In the genomic region with DNA sequence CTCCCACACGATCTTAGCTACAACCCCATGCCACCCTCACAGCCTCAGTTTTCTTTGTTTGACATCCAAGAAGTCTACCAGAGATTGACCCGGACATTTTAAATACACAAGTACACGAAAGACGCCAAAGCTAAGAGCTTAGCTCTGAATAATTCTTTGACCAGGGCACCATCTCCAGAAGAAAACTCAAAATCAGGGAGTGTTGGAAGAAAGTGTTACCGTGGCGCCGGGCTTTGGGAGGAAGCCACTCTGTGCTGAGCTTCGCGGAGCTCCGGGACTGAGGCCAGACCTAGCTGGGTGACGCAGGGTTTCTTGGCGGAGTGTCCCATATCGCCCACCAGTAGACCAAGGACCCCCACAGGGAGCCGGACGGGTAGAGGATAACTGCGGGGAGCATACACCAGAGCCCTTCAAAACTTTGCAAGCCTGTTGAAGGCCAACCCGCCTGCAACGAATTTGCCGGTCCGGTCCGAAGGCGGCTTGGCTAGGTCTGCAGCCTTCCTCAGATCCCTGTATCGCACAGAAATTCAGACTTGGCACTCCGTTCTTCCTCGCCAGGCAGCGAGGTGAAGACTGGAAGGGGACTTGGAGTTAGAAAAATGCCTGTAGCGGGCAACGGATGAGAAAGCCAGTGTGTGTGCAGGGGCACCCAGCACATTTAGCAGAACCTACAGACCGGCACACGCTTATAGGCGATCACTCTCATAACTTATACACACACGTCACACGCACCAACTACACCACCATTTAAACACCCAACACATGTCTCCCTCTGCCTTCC, we compare ENCODE assay signal across 8 mouse cellular contexts. TPM values are rescaled to one million over a fixed set of nuclear protein-coding genes. Genes with fewer than 3 reads are reported as not detected.
DNase-seq lines count a peak whose midpoint lies in the region; ATAC-seq lines count a peak whose summit lies in the region.
"Had no signal": no experiment of that assay in that cellular context is flagged by ENCODE, and none has a peak within 500 bp of the region (broad histone marks: within the 10 kb centered on the region; RNA-seq: fewer than 3 reads in every experiment).

No protein-coding gene starts in this region.

- WGBS in hindbrain, embryonic 11.5 days = 1% methylated on average over 33 of the region's 33 CpGs
- 1% methylated on average over 33 of the region's 33 CpGs for WGBS in hindbrain, embryonic 14.5 days
- 2% methylated on average over 33 of the region's 33 CpGs for WGBS in heart, embryonic 16.5 days
- 2% methylated on average over 33 of the region's 33 CpGs for WGBS in neural tube, embryonic 15.5 days

- H3K27me3 ChIP-seq in hindbrain, embryonic 11.5 days (ENCODE audit: control insufficient read depth, insufficient read depth, low read length) = peaks cover 70% of the 10 kb centered on the region
- peaks cover 79% of the 10 kb centered on the region for H3K27me3 ChIP-seq in hindbrain, embryonic 14.5 days (ENCODE audit: control insufficient read depth, insufficient read depth, low read length)
- peaks cover 69% of the 10 kb centered on the region for H3K27me3 ChIP-seq in heart, embryonic 16.5 days (ENCODE audit: control insufficient read depth, insufficient read depth, low read length)
- H3K27me3 ChIP-seq in neural tube, embryonic 15.5 days (replicated peaks) = peaks cover 85% of the 10 kb centered on the region

- no peaks in the 10 kb centered on the region for H3K36me3 ChIP-seq in hindbrain, embryonic 11.5 days (ENCODE audit: control insufficient read depth, insufficient read depth, low read length)
- no peaks in the 10 kb centered on the region for H3K36me3 ChIP-seq in hindbrain, embryonic 14.5 days (replicated peaks; ENCODE audit: control insufficient read depth, insufficient read depth)
- H3K36me3 ChIP-seq in heart, embryonic 16.5 days (ENCODE audit: control insufficient read depth, insufficient read depth) = no peaks in the 10 kb centered on the region
- H3K36me3 ChIP-seq in neural tube, embryonic 15.5 days = no peaks in the 10 kb centered on the region

- H3K4me3 ChIP-seq in hindbrain, embryonic 11.5 days (ENCODE audit: low read depth, low read length) = no peak overlapping the region
- H3K4me3 ChIP-seq in hindbrain, embryonic 14.5 days (replicated peaks; ENCODE audit: low read length) = no peak overlapping the region
- peak overlapping the region; percentile 23 for H3K4me3 ChIP-seq in heart, embryonic 16.5 days (ENCODE audit: low read length)
- H3K4me3 ChIP-seq in neural tube, embryonic 15.5 days (replicated peaks) = no peak overlapping the region
- H3K4me3 ChIP-seq: layer of hippocampus, adult 2 months had no signal

- no peak overlapping the region for H3K9ac ChIP-seq in hindbrain, embryonic 11.5 days (ENCODE audit: low read depth, low read length)
- H3K9ac ChIP-seq in hindbrain, embryonic 14.5 days = no peak overlapping the region
- no peak overlapping the region for H3K9ac ChIP-seq in heart, embryonic 16.5 days (ENCODE audit: low read length)
- H3K9ac ChIP-seq in neural tube, embryonic 15.5 days (replicated peaks) = no peak overlapping the region

- H3K9me3 ChIP-seq in hindbrain, embryonic 11.5 days (ENCODE audit: control insufficient read depth, low read length) = no peaks in the 10 kb centered on the region
- H3K9me3 ChIP-seq in hindbrain, embryonic 14.5 days (ENCODE audit: control insufficient read depth, low read length) = no peaks in the 10 kb centered on the region
- H3K9me3 ChIP-seq in heart, embryonic 16.5 days (replicated peaks; ENCODE audit: control insufficient read depth, low read length) = peaks cover 4% of the 10 kb centered on the region; the same call in 1 of the 2 replicates
- no peaks in the 10 kb centered on the region for H3K9me3 ChIP-seq in neural tube, embryonic 15.5 days (replicated peaks)

- peak; percentile 54 for DNase-seq in hindbrain, embryonic 11.5 days (ENCODE audit: low spot score)
- DNase-seq in hindbrain, embryonic 14.5 days (ENCODE audit: low spot score) = no peak
- DNase-seq in right cerebral cortex, postnatal 4 days = peak; percentile 27
- no peak for DNase-seq in right cerebral cortex, postnatal 36 days (ENCODE audit: low spot score in 2 of 2)
- DNase-seq in frontal cortex, postnatal 14 days (ENCODE audit: low spot score in 2 of 2) = no peak

- no peak overlapping the region for H3K27ac ChIP-seq in hindbrain, embryonic 11.5 days (ENCODE audit: low read depth, low read length)
- H3K27ac ChIP-seq in hindbrain, embryonic 14.5 days = no peak overlapping the region
- H3K27ac ChIP-seq in heart, embryonic 16.5 days (ENCODE audit: low read length) = no peak overlapping the region
- no peak overlapping the region for H3K27ac ChIP-seq in neural tube, embryonic 15.5 days (replicated peaks)
- H3K27ac ChIP-seq: layer of hippocampus, adult 2 months had no signal

- no peak overlapping the region for H3K4me2 ChIP-seq in hindbrain, embryonic 11.5 days (replicated peaks; ENCODE audit: low read depth, low read length)
- H3K4me2 ChIP-seq in hindbrain, embryonic 14.5 days (replicated peaks) = no peak overlapping the region
- peak overlapping the region; percentile 41 for H3K4me2 ChIP-seq in heart, embryonic 16.5 days (ENCODE audit: low read depth, low read length)
- H3K4me2 ChIP-seq in neural tube, embryonic 15.5 days = peak overlapping the region; percentile 20; the same call in 1 of the 2 replicates

- peaks cover 4% of the 10 kb centered on the region; the same call in 1 of the 2 replicates for H3K4me1 ChIP-seq in hindbrain, embryonic 11.5 days (replicated peaks; ENCODE audit: control insufficient read depth, insufficient read depth, low read length)
- peaks cover 8% of the 10 kb centered on the region; the same call in 1 of the 2 replicates for H3K4me1 ChIP-seq in hindbrain, embryonic 14.5 days (replicated peaks; ENCODE audit: control insufficient read depth, insufficient read depth, low read length)
- H3K4me1 ChIP-seq in heart, embryonic 16.5 days (ENCODE audit: control insufficient read depth, insufficient read depth, low read length) = peaks cover 14% of the 10 kb centered on the region
- peaks cover 18% of the 10 kb centered on the region for H3K4me1 ChIP-seq in neural tube, embryonic 15.5 days

- ATAC-seq in hindbrain, embryonic 11.5 days (ENCODE audit: low FRiP score) = no peak
- no peak for ATAC-seq in hindbrain, embryonic 14.5 days (ENCODE audit: low FRiP score)
- no peak for ATAC-seq in heart, embryonic 16.5 days (replicated peaks; ENCODE audit: extremely low read depth, insufficient read depth, low FRiP score)
- no peak for ATAC-seq in neural tube, embryonic 15.5 days (ENCODE audit: low FRiP score)

RNA-seq across cellular contexts. Expression of gene Dlx4, which starts 4.4 kb away (rescaled TPM):
- polyA plus RNA-seq in hindbrain, embryonic 11.5 days (2014; fragmentation: Nextera tagmentation; extraction: Ambion mirVana) = 0.13 TPM in 1 of 2 replicates, not detected in the other
- not detected in 2 replicates for polyA plus RNA-seq in hindbrain, embryonic 14.5 days (2014; fragmentation: Nextera tagmentation; extraction: Ambion mirVana)
- 0.09 and 0.17 TPM in 2 replicates for polyA plus RNA-seq in heart, embryonic 16.5 days (2015; fragmentation: Nextera tagmentation; extraction: Ambion mirVana)
- not detected in 2 replicates for polyA plus RNA-seq in neural tube, embryonic 15.5 days (2015; fragmentation: Nextera tagmentation; extraction: Ambion mirVana)

RNA-seq across cellular contexts. Expression of gene Dlx3, which starts 30.5 kb away (rescaled TPM):
- 1.7 TPM in 2 replicates for polyA plus RNA-seq in hindbrain, embryonic 11.5 days (2014; fragmentation: Nextera tagmentation; extraction: Ambion mirVana)
- polyA plus RNA-seq in hindbrain, embryonic 14.5 days (2014; fragmentation: Nextera tagmentation; extraction: Ambion mirVana) = 0.07 and 0.27 TPM in 2 replicates
- polyA plus RNA-seq in heart, embryonic 16.5 days (2015; fragmentation: Nextera tagmentation; extraction: Ambion mirVana) = 0.07 and 0.11 TPM in 2 replicates
- polyA plus RNA-seq in neural tube, embryonic 15.5 days (2015; fragmentation: Nextera tagmentation; extraction: Ambion mirVana) = 0.28 and 0.50 TPM in 2 replicates

Comparison
In these comparisons a context has a peak if more than half of its experiments do, and no peak if none do; other contexts are left out.
1. DNase-seq: peak in hindbrain, embryonic 11.5 days (single experiment) and right cerebral cortex, postnatal 4 days (single experiment); none in hindbrain, embryonic 14.5 days (single experiment), right cerebral cortex, postnatal 36 days (0 of 2) and frontal cortex, postnatal 14 days (0 of 2).
2. H3K4me2 ChIP-seq: peak in heart, embryonic 16.5 days (single experiment) and neural tube, embryonic 15.5 days (single experiment); none in hindbrain, embryonic 11.5 days (single experiment) and hindbrain, embryonic 14.5 days (single experiment).